Mouse (Mus musculus): ENCODE measurements at regions not wholly inside any gene's neighbourhood (a gene's known extent, or its start where the extent isn't known, plus 50 kb on each side); places are given as distances from the start of the nearest gene placed in this dataset.

DNA sequence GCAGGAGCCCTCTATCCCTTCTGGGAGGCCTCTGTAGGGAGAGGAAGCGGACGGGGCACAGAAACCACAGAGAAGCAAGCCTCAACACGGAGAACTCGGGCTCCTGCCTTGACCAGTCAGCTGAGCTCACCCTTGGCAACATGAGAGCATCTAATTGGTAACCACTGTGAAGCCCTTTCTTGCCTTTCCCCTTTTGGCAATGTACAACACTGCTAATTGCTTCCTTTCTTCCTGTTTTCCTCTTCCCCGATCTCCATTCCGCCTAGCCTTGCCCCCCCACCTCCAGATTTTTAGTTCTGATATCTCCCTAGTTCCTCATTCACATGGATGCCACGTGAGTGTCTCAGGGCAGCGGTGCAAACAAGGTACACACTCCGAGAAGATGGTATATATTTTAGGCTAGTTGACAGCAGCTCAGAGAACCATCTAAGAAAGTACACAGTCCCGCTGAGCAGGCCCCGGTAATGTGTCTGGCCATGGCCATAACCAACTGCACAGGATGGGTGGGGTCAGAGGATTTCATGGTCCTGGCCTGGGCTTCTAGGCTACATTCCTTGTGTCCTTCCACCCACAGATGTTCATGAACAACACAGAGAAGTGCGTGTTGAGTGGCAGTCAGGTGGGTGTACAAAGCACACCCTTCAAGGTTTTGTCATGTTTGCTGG lies 103.4 kb downstream of the Cxcl12 start:
- no peaks in the 10 kb centered on the region for H3K27me3 ChIP-seq (ENCODE audit: control insufficient read depth, insufficient read depth, low read length)
- no peaks in the 10 kb centered on the region for H3K9me3 ChIP-seq (replicated peaks; ENCODE audit: control insufficient read depth, low read length)
- no peak overlapping the region for H3K4me2 ChIP-seq (ENCODE audit: low read depth, low read length)
- ATAC-seq (replicated peaks; ENCODE audit: extremely low read depth, insufficient read depth, low FRiP score): no peak
- H3K4me3 ChIP-seq (ENCODE audit: low read length): no peak overlapping the region
- 81% methylated on average over 12 of the region's 12 CpGs for WGBS
- H3K9ac ChIP-seq (ENCODE audit: low read length): no peak overlapping the region
- H3K27ac ChIP-seq (ENCODE audit: low read length): no peak overlapping the region
- H3K4me1 ChIP-seq (ENCODE audit: control insufficient read depth, insufficient read depth, low read length): peaks cover 7% of the 10 kb centered on the region; the same call in 1 of the 2 replicates
- H3K36me3 ChIP-seq (ENCODE audit: control insufficient read depth, insufficient read depth): no peaks in the 10 kb centered on the region

- H3K4me3 ChIP-seq (ENCODE audit: low read length): no peak overlapping the region
- no peaks in the 10 kb centered on the region for H3K27me3 ChIP-seq (ENCODE audit: control insufficient read depth, insufficient read depth, low read length)
- no peak overlapping the region for H3K9ac ChIP-seq (ENCODE audit: low read length)
- ATAC-seq (replicated peaks; ENCODE audit: extremely low read depth, insufficient read depth, low FRiP score): no peak
- WGBS: 69% methylated on average over 9 of the region's 9 CpGs
- H3K36me3 ChIP-seq (ENCODE audit: control insufficient read depth, insufficient read depth): no peaks in the 10 kb centered on the region
- no peak overlapping the region for H3K4me2 ChIP-seq (ENCODE audit: low read depth, low read length)
- H3K4me1 ChIP-seq (ENCODE audit: control insufficient read depth, insufficient read depth, low read length): peaks cover 7% of the 10 kb centered on the region; the same call in 1 of the 2 replicates
- no peak overlapping the region for H3K27ac ChIP-seq (ENCODE audit: low read length)
- H3K9me3 ChIP-seq (replicated peaks; ENCODE audit: control insufficient read depth, low read length): no peaks in the 10 kb centered on the region
Measured at GRCm38 (mm10) chr6:117272227-117272955, 104.1 kb downstream of the Cxcl12 start.

DNA sequence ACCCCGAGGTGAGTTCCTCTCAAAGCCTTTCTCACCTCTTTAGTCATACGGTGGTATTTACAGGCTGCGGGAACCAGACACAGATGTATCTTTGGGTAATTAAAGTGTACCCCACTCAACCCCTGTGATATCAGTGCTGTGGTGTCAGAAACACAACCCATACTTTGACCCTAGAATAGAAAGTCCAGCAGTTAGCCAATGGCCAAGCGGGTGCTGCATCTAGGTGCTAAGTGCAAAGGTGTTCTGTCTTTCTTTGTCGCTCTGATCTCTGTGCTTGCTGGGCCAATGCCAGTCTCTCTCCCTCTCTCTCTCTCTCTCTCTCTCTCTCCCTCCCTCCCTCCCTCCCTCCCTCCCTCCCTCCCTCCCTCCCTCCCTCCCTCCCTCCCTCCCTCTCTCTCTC lies 107.6 kb downstream of the Cxcl12 start:
- Histone ChIP-seq H3K27me3 (ENCODE audit: control insufficient read depth, insufficient read depth, low read length) (no peaks in the 10 kb centered on the region), H3K36me3 (ENCODE audit: control insufficient read depth, insufficient read depth) (no peaks in the 10 kb centered on the region), H3K4me1 (ENCODE audit: control insufficient read depth, insufficient read depth, low read length) (peaks cover 11% of the 10 kb centered on the region; the same call in 1 of the 2 replicates), H3K9me3 (replicated peaks; ENCODE audit: control insufficient read depth, low read length) (no peaks in the 10 kb centered on the region), H3K27ac (ENCODE audit: low read length) (no peak overlapping the region), H3K4me2 (ENCODE audit: low read depth, low read length) (no peak overlapping the region), H3K4me3 (ENCODE audit: low read length) (no peak overlapping the region), H3K9ac (ENCODE audit: low read length) (no peak overlapping the region)
- WGBS: 51% methylated on average over 5 of the region's 5 CpGs
- ATAC-seq (replicated peaks; ENCODE audit: extremely low read depth, insufficient read depth, low FRiP score): 0 out of 2 replicates have a peak, but pooled peaks have one; percentile 24

DNA sequence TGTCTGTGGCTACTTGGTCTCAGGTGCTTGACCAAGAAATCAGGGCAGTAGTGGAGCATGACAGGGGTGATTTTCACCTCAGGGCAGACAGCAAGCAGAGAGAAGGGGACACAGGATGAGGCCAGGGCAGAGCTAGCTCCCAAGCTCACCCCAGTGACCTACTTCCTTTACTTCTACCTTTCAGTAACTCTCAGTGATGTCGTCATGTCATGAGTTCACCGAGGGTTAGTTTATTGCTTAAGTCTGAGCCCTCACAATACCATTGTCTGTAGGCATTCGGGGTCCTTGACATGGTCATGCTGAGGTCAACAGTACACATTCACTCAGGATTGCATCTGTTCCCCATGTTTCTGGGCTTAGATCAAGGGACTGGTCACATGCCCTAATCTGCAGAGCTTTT lies 108.5 kb downstream of the Cxcl12 start:
- no peak overlapping the region for H3K4me3 ChIP-seq (ENCODE audit: low read length)
- H3K27me3 ChIP-seq (ENCODE audit: control insufficient read depth, insufficient read depth, low read length): no peaks in the 10 kb centered on the region
- no peaks in the 10 kb centered on the region for H3K36me3 ChIP-seq (ENCODE audit: control insufficient read depth, insufficient read depth)
- H3K9ac ChIP-seq (ENCODE audit: low read length): no peak overlapping the region
- WGBS: 56% methylated on average over 3 of the region's 3 CpGs
- ATAC-seq (replicated peaks; ENCODE audit: extremely low read depth, insufficient read depth, low FRiP score): no peak
- no peaks in the 10 kb centered on the region for H3K9me3 ChIP-seq (replicated peaks; ENCODE audit: control insufficient read depth, low read length)
- no peak overlapping the region for H3K27ac ChIP-seq (ENCODE audit: low read length)
- H3K4me2 ChIP-seq (ENCODE audit: low read depth, low read length): no peak overlapping the region
- H3K4me1 ChIP-seq (ENCODE audit: control insufficient read depth, insufficient read depth, low read length): peaks cover 9% of the 10 kb centered on the region; the same call in 1 of the 2 replicates

DNA sequence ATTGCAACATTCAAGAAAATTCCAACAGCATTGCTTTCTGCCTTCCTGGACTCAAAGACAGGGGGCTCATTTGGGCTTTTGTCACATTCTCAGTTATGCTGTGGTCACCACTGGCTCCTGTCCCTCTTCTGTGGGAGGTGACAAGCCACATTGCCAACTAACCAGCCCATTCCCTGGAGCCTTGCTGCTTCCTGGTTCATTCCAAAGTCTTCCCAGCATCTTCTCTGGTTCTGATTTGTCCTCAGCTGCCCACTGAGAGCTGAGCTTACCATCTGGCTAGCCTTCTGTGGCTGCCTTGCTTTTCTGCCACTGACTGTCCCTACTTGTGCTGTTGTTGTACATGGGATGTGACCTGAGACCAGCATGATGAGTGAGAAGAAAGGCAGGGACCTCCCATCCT lies 111.0 kb downstream of the Cxcl12 start:
- Histone ChIP-seq H3K4me2 (ENCODE audit: low read depth, low read length) (no peak overlapping the region), H3K4me3 (ENCODE audit: low read length) (no peak overlapping the region)

GRCm38 (mm10) chr6:117279786-117280411 lies 111.6 kb downstream of the Cxcl12 start:
- H3K4me3 ChIP-seq (ENCODE audit: low read length): no peak overlapping the region
- no peak overlapping the region for H3K9ac ChIP-seq (ENCODE audit: low read length)
- H3K27ac ChIP-seq (ENCODE audit: low read length): no peak overlapping the region
- H3K27me3 ChIP-seq (ENCODE audit: control insufficient read depth, insufficient read depth, low read length): no peaks in the 10 kb centered on the region
- WGBS: 31% methylated on average over 14 of the region's 14 CpGs
- peak overlapping the region; percentile 30; the same call in 1 of the 2 replicates for H3K4me2 ChIP-seq (ENCODE audit: low read depth, low read length)
- no peaks in the 10 kb centered on the region for H3K9me3 ChIP-seq (replicated peaks; ENCODE audit: control insufficient read depth, low read length)
- peaks cover 8% of the 10 kb centered on the region; the same call in 1 of the 2 replicates for H3K4me1 ChIP-seq (ENCODE audit: control insufficient read depth, insufficient read depth, low read length)
- no peaks in the 10 kb centered on the region for H3K36me3 ChIP-seq (ENCODE audit: control insufficient read depth, insufficient read depth)
- ATAC-seq (replicated peaks; ENCODE audit: extremely low read depth, insufficient read depth, low FRiP score): peak; percentile 68; the same call in 1 of the 2 replicates

More for the DNA sequence above, 111.0 kb downstream of the Cxcl12 start:
- Histone ChIP-seq H3K27ac (ENCODE audit: low read length) (no peak overlapping the region), H3K9me3 (replicated peaks; ENCODE audit: control insufficient read depth, low read length) (no peaks in the 10 kb centered on the region), H3K27me3 (ENCODE audit: control insufficient read depth, insufficient read depth, low read length) (no peaks in the 10 kb centered on the region), H3K9ac (ENCODE audit: low read length) (no peak overlapping the region), H3K36me3 (ENCODE audit: control insufficient read depth, insufficient read depth) (no peaks in the 10 kb centered on the region), H3K4me1 (ENCODE audit: control insufficient read depth, insufficient read depth, low read length) (peaks cover 8% of the 10 kb centered on the region; the same call in 1 of the 2 replicates)
- no peak for ATAC-seq (replicated peaks; ENCODE audit: extremely low read depth, insufficient read depth, low FRiP score)

DNA sequence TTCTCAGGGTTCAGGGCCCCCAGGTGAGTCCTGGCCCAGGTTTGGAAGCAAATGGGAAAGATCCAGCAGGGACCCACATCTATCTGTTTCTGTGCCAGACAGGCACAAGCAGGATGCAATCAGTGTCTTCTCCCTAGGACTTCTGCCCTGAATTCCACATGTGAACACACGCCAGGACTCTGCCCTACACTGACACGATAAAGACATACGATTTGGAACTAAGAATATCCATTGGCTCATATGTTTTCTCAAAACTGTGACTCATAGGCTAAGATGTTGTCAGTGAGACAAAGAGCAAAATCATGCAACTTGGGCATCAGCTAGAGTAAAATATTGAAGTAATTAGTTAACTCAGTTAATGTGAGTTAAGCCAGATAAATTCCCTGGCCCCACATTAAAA lies 112.6 kb downstream of the Cxcl12 start:
- no peak for ATAC-seq (replicated peaks; ENCODE audit: extremely low read depth, insufficient read depth, low FRiP score)
- Histone ChIP-seq H3K9me3 (replicated peaks; ENCODE audit: control insufficient read depth, low read length) (no peaks in the 10 kb centered on the region), H3K36me3 (ENCODE audit: control insufficient read depth, insufficient read depth) (no peaks in the 10 kb centered on the region), H3K9ac (ENCODE audit: low read length) (no peak overlapping the region), H3K27ac (ENCODE audit: low read length) (no peak overlapping the region), H3K4me2 (ENCODE audit: low read depth, low read length) (no peak overlapping the region), H3K27me3 (ENCODE audit: control insufficient read depth, insufficient read depth, low read length) (no peaks in the 10 kb centered on the region), H3K4me1 (ENCODE audit: control insufficient read depth, insufficient read depth, low read length) (peaks cover 8% of the 10 kb centered on the region; the same call in 1 of the 2 replicates), H3K4me3 (ENCODE audit: low read length) (no peak overlapping the region)
- WGBS: 69% methylated on average over 3 of the region's 3 CpGs

GRCm38 (mm10) chr6:117283616-117284015 lies 115.3 kb downstream of the Cxcl12 start:
- Histone ChIP-seq H3K27ac (ENCODE audit: low read length) (no peak overlapping the region), H3K9me3 (replicated peaks; ENCODE audit: control insufficient read depth, low read length) (no peaks in the 10 kb centered on the region), H3K36me3 (ENCODE audit: control insufficient read depth, insufficient read depth) (no peaks in the 10 kb centered on the region), H3K4me3 (ENCODE audit: low read length) (no peak overlapping the region), H3K9ac (ENCODE audit: low read length) (no peak overlapping the region), H3K4me1 (ENCODE audit: control insufficient read depth, insufficient read depth, low read length) (peaks cover 8% of the 10 kb centered on the region; the same call in 1 of the 2 replicates), H3K4me2 (ENCODE audit: low read depth, low read length) (no peak overlapping the region), H3K27me3 (ENCODE audit: control insufficient read depth, insufficient read depth, low read length) (no peaks in the 10 kb centered on the region)
- no peak for ATAC-seq (replicated peaks; ENCODE audit: extremely low read depth, insufficient read depth, low FRiP score)
- WGBS: 82% methylated on average over 3 of the region's 3 CpGs
